Mouse (Mus musculus) liver, embryonic 12.5 days (tissue): ENCODE results near the gene Smad5. TPM values are rescaled to one million over a fixed set of nuclear protein-coding genes. Genes with fewer than 3 reads are reported as not detected.
A peak's percentile ranks its signal among the peaks of the same experiment; 100 is the strongest.

ENCODE experiments used
- ATAC-seq: fragments of 200-750 bp; cut with Nextera tagmentation; 2 replicates; pipeline ENCODE4 v1.8.0; 2017; ENCODE audit warnings: moderate number of reproducible peaks, mild to moderate bottlenecking, moderate library complexity
- H3K27ac ChIP-seq: fragments of 300-500 bp; sonication (generic); 2 replicates; pipeline ENCODE4 v1.5.1; 2016; ENCODE audit warnings: mild to moderate bottlenecking
- H3K27me3 ChIP-seq: fragments of 300-500 bp; sonication (generic); replicated peaks from 2 replicates; pipeline ENCODE4 v1.6.1; 2016; ENCODE audit warnings: mild to moderate bottlenecking, moderate library complexity
- H3K36me3 ChIP-seq: fragments of 300-500 bp; sonication (generic); 2 replicates; pipeline ENCODE4 v1.6.1; 2016; ENCODE audit warnings: mild to moderate bottlenecking, moderate library complexity
- H3K4me1 ChIP-seq: fragments of 300-500 bp; sonication (generic); 2 replicates; pipeline ENCODE4 v1.6.1; 2016
- H3K4me2 ChIP-seq: fragments of 300-500 bp; sonication (generic); 2 replicates; pipeline ENCODE4 v1.6.1; 2016; ENCODE audit warnings: mild to moderate bottlenecking, moderate library complexity
- H3K4me3 ChIP-seq: fragments of 300-500 bp; sonication (generic); 2 replicates; pipeline ENCODE4 v1.5.1; 2016; ENCODE audit warnings: mild to moderate bottlenecking, moderate library complexity
- H3K9ac ChIP-seq: fragments of 300-500 bp; sonication (generic); 2 replicates; pipeline ENCODE4 v1.6.1; 2016; ENCODE audit warnings: mild to moderate bottlenecking, moderate library complexity
- H3K9me3 ChIP-seq: fragments of 300-500 bp; sonication (generic); replicated peaks from 2 replicates; pipeline ENCODE4 v1.6.1; 2016; ENCODE audit warnings: mild to moderate bottlenecking, moderate library complexity
- WGBS: fragments of 180-500 bp; shearing (Covaris S2); methylation state at CpG from one replicate; pipeline ENCODE4 v1.1.7; 2016; ENCODE audit not compliant: insufficient replicate concordance; 5-methylcytosine and 5-hydroxymethylcytosine counted together
- polyA plus RNA-seq: library from polyadenylated mRNA; unstranded; fragments of >200 nt; fragmentation: Nextera tagmentation; extraction: Ambion mirVana; gene quantifications from 2 replicates; pipeline ENCODE4 v1.2.1, GENCODE M21; 2016

The Smad5 gene
- polyA plus RNA-seq, 1 experiment from 2014 or later = 7.3 TPM

DNA sequence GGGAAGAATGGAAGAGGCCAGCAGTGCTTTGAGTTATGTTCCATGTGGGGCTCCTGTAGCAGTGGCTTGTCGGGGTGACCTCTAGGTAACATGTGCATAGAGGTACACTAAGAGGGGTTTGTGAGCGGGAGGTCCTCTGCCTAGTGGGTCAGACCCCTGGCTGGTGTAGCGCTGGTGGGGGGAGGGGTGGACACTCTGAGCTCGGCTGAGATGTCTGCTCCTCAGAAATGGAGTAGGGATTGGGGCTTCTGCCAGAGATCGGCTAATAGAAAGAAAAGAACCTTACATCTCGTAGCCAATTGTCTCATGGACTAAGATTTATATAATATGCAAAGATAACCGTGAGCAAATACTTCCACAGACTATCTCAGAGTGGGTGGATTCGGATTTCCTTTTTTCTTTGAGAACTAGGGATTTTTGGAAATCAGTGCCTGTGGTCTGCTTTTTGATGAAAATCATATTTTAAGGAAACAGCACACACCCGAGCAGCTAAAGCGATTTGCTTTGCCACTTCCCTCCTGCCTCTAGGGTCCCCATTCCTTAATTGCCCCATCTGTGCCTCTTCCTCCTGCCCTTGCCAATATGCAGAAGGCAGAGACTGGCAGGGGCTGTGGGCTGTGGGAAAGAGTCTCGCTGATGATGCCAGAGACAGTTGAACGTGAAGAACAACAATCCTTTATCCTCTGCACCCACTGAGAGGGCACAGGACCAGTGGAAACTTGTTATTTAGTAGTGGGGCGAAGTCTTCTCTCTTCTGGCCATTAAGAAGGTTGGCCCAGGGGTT lies 59.8 kb downstream of the Smad5 start:
- no peak overlapping the region for H3K9ac ChIP-seq
- H3K4me2 ChIP-seq = no peak overlapping the region
- H3K27me3 ChIP-seq = peaks cover 51% of the 10 kb centered on the region
- no peak overlapping the region for H3K27ac ChIP-seq
- 29% methylated on average over 13 of the region's 13 CpGs for WGBS
- no peak overlapping the region for H3K4me3 ChIP-seq
- H3K36me3 ChIP-seq = no peaks in the 10 kb centered on the region
- H3K4me1 ChIP-seq = peaks cover 2% of the 10 kb centered on the region; the same call in 1 of the 2 replicates
- no peaks in the 10 kb centered on the region for H3K9me3 ChIP-seq
- no peak for ATAC-seq

GRCm38 (mm10) chr13:56765284-56766032 lies 62.6 kb downstream of the Smad5 start:
- Histone ChIP-seq H3K9me3 (no peaks in the 10 kb centered on the region), H3K4me1 (peaks cover 2% of the 10 kb centered on the region; the same call in 1 of the 2 replicates), H3K27ac (no peak overlapping the region), H3K27me3 (peaks cover 39% of the 10 kb centered on the region), H3K9ac (no peak overlapping the region), H3K4me2 (peak overlapping the region; percentile 52), H3K36me3 (no peaks in the 10 kb centered on the region), H3K4me3 (peak overlapping the region; percentile 33)
- 24% methylated on average over 25 of the region's 25 CpGs for WGBS
- peak; percentile 21; the same call in 1 of the 2 replicates for ATAC-seq

GRCm38 (mm10) chr13:56766211-56766610 lies 63.4 kb downstream of the Smad5 start:
- Histone ChIP-seq H3K36me3 (no peaks in the 10 kb centered on the region), H3K27ac (no peak overlapping the region), H3K4me3 (no peak overlapping the region), H3K27me3 (peaks cover 33% of the 10 kb centered on the region), H3K4me2 (no peak overlapping the region), H3K9me3 (no peaks in the 10 kb centered on the region), H3K4me1 (peaks cover 2% of the 10 kb centered on the region; the same call in 1 of the 2 replicates), H3K9ac (no peak overlapping the region)
- 46% methylated on average over 5 of the region's 5 CpGs for WGBS
- no peak for ATAC-seq

- H3K27me3 ChIP-seq = peaks cover 3% of the 10 kb centered on the region; the same call in 1 of the 2 replicates
- H3K9ac ChIP-seq = no peak overlapping the region
- no peaks in the 10 kb centered on the region for H3K36me3 ChIP-seq
- no peak overlapping the region for H3K27ac ChIP-seq
- peaks cover 2% of the 10 kb centered on the region; the same call in 1 of the 2 replicates for H3K4me1 ChIP-seq
- 31% methylated on average over 4 of the region's 4 CpGs for WGBS
- no peaks in the 10 kb centered on the region for H3K9me3 ChIP-seq
- no peak overlapping the region for H3K4me2 ChIP-seq
- ATAC-seq = no peak
- no peak overlapping the region for H3K4me3 ChIP-seq
Measured at GRCm38 (mm10) chr13:56769431-56769830, 66.6 kb downstream of the Smad5 start.

GRCm38 (mm10) chr13:56770136-56770578 lies 67.3 kb downstream of the Smad5 start:
- WGBS = 47% methylated on average over 1 of the region's 1 CpGs
- Histone ChIP-seq H3K9ac (no peak overlapping the region), H3K27me3 (peaks cover 3% of the 10 kb centered on the region; the same call in 1 of the 2 replicates), H3K9me3 (no peaks in the 10 kb centered on the region), H3K4me1 (peaks cover under 1% of the 10 kb centered on the region; the same call in 1 of the 2 replicates), H3K4me2 (no peak overlapping the region), H3K4me3 (no peak overlapping the region), H3K36me3 (no peaks in the 10 kb centered on the region), H3K27ac (no peak overlapping the region)
- ATAC-seq = no peak

DNA sequence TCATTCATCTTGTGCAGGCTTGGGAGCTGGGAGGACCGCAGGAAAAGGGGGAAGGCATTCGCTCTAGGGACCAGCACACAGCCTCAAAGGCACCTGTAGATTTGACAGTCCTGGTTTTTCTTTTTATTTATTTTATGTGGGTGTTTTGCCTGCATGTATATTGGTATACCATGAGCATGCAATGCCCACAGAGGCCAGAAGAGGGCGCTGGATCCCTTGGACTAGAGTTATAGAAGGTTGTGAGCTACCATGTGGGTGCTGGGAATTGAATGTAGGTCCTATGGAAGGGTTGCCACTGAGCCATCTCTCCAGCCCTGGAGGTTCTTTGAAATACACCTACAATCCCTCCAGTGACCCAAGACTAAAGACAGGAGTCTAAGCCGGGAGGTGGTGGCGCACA lies 68.0 kb downstream of the Smad5 start:
- H3K9ac ChIP-seq = no peak overlapping the region
- no peaks in the 10 kb centered on the region for H3K36me3 ChIP-seq
- 51% methylated on average over 5 of the region's 5 CpGs for WGBS
- no peak overlapping the region for H3K27ac ChIP-seq
- H3K4me2 ChIP-seq = no peak overlapping the region
- peaks cover 3% of the 10 kb centered on the region; the same call in 1 of the 2 replicates for H3K27me3 ChIP-seq
- no peaks in the 10 kb centered on the region; the same call in 1 of the 2 replicates for H3K4me1 ChIP-seq
- no peak for ATAC-seq
- no peaks in the 10 kb centered on the region for H3K9me3 ChIP-seq
- H3K4me3 ChIP-seq = no peak overlapping the region

GRCm38 (mm10) chr13:56772592-56772991 lies 69.8 kb downstream of the Smad5 start:
- WGBS = 41% methylated on average over 3 of the region's 3 CpGs
- Histone ChIP-seq H3K36me3 (no peaks in the 10 kb centered on the region), H3K4me3 (no peak overlapping the region), H3K27me3 (no peaks in the 10 kb centered on the region; the same call in 1 of the 2 replicates), H3K9ac (no peak overlapping the region), H3K27ac (no peak overlapping the region), H3K4me1 (no peaks in the 10 kb centered on the region), H3K9me3 (no peaks in the 10 kb centered on the region), H3K4me2 (no peak overlapping the region)
- ATAC-seq = no peak

DNA sequence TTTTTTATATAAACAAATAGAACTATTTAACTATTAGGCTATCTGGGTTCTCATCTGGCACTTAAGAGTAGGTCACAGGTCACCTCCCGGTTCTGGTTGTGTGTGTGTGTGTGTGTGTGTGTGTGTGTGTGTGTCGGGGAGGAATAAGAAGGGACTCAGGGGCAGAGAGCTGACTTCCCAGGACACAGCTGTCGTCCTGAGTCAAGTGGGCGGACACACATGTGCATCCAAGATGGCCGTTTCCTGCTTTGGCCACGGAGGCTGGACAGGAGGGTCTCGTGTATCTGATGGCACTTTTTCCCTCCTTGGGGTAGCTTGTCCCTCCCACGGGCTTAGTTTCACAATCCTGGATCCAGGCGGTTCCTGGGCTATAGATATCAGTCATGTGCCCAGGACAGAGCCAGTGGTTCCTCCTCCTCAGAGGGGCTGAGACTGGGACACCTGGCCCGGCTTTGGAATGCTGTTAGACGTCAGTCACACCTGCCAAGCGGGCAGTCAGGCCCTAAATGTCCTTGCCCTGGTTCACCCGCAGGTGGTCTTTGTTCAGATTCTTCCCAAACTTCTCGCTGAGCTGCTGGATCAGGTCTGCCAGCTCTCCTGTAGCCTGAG lies 70.6 kb downstream of the Smad5 start:
- Histone ChIP-seq H3K9ac (no peak overlapping the region), H3K36me3 (no peaks in the 10 kb centered on the region), H3K9me3 (no peaks in the 10 kb centered on the region), H3K4me3 (no peak overlapping the region), H3K4me2 (no peak overlapping the region), H3K4me1 (no peaks in the 10 kb centered on the region), H3K27ac (no peak overlapping the region), H3K27me3 (no peaks in the 10 kb centered on the region; the same call in 1 of the 2 replicates)
- no peak for ATAC-seq
- 43% methylated on average over 14 of the region's 14 CpGs for WGBS

GRCm38 (mm10) chr13:56774304-56774703 lies 71.5 kb downstream of the Smad5 start:
- H3K9me3 ChIP-seq = no peaks in the 10 kb centered on the region
- no peaks in the 10 kb centered on the region for H3K4me1 ChIP-seq
- H3K4me2 ChIP-seq = no peak overlapping the region
- H3K4me3 ChIP-seq = no peak overlapping the region
- H3K9ac ChIP-seq = no peak overlapping the region
- 25% methylated on average over 5 of the region's 5 CpGs for WGBS
- H3K27ac ChIP-seq = no peak overlapping the region
- no peaks in the 10 kb centered on the region; the same call in 1 of the 2 replicates for H3K27me3 ChIP-seq
- H3K36me3 ChIP-seq = no peaks in the 10 kb centered on the region
- ATAC-seq = no peak

GRCm38 (mm10) chr13:56780746-56781469 lies 78.1 kb downstream of the Smad5 start:
- 59% methylated on average over 13 of the region's 13 CpGs for WGBS
- Histone ChIP-seq H3K4me3 (no peak overlapping the region), H3K4me1 (no peaks in the 10 kb centered on the region), H3K27me3 (0 out of 2 replicates have a peak, but pooled peaks cover 3% of the 10 kb centered on the region), H3K9me3 (no peaks in the 10 kb centered on the region), H3K27ac (no peak overlapping the region), H3K9ac (no peak overlapping the region), H3K4me2 (no peak overlapping the region), H3K36me3 (no peaks in the 10 kb centered on the region)
- no peak for ATAC-seq

DNA sequence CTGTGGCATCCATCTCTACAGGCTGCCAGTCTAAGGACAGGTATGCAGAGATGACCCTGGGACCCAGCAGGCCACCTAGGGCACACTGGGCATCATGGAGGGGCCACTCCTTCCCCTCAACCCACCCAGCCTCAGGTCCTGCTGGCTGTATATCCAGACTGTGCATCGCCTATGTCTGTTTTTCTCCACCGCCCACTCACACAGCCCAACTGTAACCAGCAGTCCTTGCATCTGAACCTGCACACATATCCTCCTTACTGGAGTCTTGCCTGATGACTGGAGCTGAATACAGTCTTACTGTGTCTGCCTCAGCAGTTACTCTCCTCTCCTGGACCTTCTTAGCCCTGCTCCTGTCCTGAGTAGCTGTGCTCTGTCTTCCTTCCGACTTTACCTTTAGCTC lies 78.9 kb downstream of the Smad5 start:
- no peaks in the 10 kb centered on the region for H3K36me3 ChIP-seq
- 0 out of 2 replicates have a peak, but pooled peaks cover 3% of the 10 kb centered on the region for H3K27me3 ChIP-seq
- H3K4me2 ChIP-seq = no peak overlapping the region
- no peak overlapping the region for H3K4me3 ChIP-seq
- ATAC-seq = no peak
- H3K27ac ChIP-seq = no peak overlapping the region
- WGBS = 76% methylated on average over 3 of the region's 3 CpGs
- no peaks in the 10 kb centered on the region for H3K9me3 ChIP-seq
- no peak overlapping the region for H3K9ac ChIP-seq
- H3K4me1 ChIP-seq = no peaks in the 10 kb centered on the region
